Mouse (Mus musculus) embryonic facial prominence, embryonic 12.5 days (tissue): Measurements from ENCODE around the gene Stat3. TPM values are rescaled to one million over a fixed set of nuclear protein-coding genes. Genes with fewer than 3 reads are reported as not detected.

ENCODE experiments used
- ATAC-seq: fragments of 200-750 bp; cut with Nextera tagmentation; 2 replicates; pipeline ENCODE4 v1.8.0; 2017; ENCODE audit not compliant: insufficient number of reproducible peaks, insufficient read depth, low FRiP score, low TSS enrichment
- H3K27ac ChIP-seq: fragments of 300-500 bp; sonication (generic); 2 replicates; pipeline ENCODE4 v1.5.1; 2016; ENCODE audit warnings: mild to moderate bottlenecking
- H3K27me3 ChIP-seq: fragments of 300-500 bp; sonication (generic); 2 replicates; pipeline ENCODE4 v1.6.1; 2016; ENCODE audit warnings: mild to moderate bottlenecking, moderate library complexity
- H3K36me3 ChIP-seq: fragments of 300-500 bp; sonication (generic); 2 replicates; pipeline ENCODE4 v1.6.1; 2016; ENCODE audit warnings: mild to moderate bottlenecking
- H3K4me1 ChIP-seq: fragments of 300-500 bp; sonication (generic); 2 replicates; pipeline ENCODE4 v1.6.1; 2016
- H3K4me2 ChIP-seq: fragments of 300-500 bp; sonication (generic); replicated peaks from 2 replicates; pipeline ENCODE4 v1.6.1; 2016; ENCODE audit warnings: mild to moderate bottlenecking, moderate library complexity
- H3K4me3 ChIP-seq: fragments of 300-500 bp; sonication (generic); 2 replicates; pipeline ENCODE4 v1.5.1; 2016; ENCODE audit warnings: mild to moderate bottlenecking
- H3K9ac ChIP-seq: fragments of 300-500 bp; sonication (generic); 2 replicates; pipeline ENCODE4 v1.6.1; 2016; ENCODE audit warnings: mild to moderate bottlenecking, moderate library complexity
- H3K9me3 ChIP-seq: fragments of 300-500 bp; sonication (generic); 2 replicates; pipeline ENCODE4 v1.6.1; 2016; ENCODE audit warnings: mild to moderate bottlenecking, moderate library complexity
- WGBS: fragments of 180-500 bp; shearing (Covaris S2); methylation state at CpG from one replicate; pipeline ENCODE4 v1.1.7; 2016; 5-methylcytosine and 5-hydroxymethylcytosine counted together
- polyA plus RNA-seq: library from polyadenylated mRNA; unstranded; fragments of >200 nt; fragmentation: Nextera tagmentation; extraction: Ambion mirVana; gene quantifications from 2 replicates; pipeline ENCODE4 v1.2.1, GENCODE M21; 2016

Gene Stat3
- 38.4 and 39.4 TPM in 2 replicates for polyA plus RNA-seq

- Histone ChIP-seq H3K27ac (peak within 1 kb of the TSS; percentile 69), H3K4me2 (peak within 1 kb of the TSS; percentile 72), H3K4me3 (peak within 1 kb of the TSS; percentile 65), H3K36me3 (no peaks in the 10 kb centered on the region), H3K9me3 (no peaks in the 10 kb centered on the region), H3K27me3 (no peaks in the 10 kb centered on the region), H3K9ac (peak within 1 kb of the TSS; percentile 72), H3K4me1 (0 out of 2 replicates have a peak, but pooled peaks cover 4% of the 10 kb centered on the region)
- peak; percentile 98 for ATAC-seq
- WGBS: under 1% methylated on average over 29 of the region's 29 CpGs
These were observed at the start of gene Stat3 for GRCm38 (mm10) chr11:100939512-100940151. Stat3 (minus strand) TSS chr11:100939540.

GRCm38 (mm10) chr11:100988674-100989073 is 49.3 kb upstream of the Stat3 start:
- WGBS: 74% methylated on average over 3 of the region's 3 CpGs
- no peaks in the 10 kb centered on the region for H3K27me3 ChIP-seq
- no peak overlapping the region for H3K9ac ChIP-seq
- no peaks in the 10 kb centered on the region for H3K9me3 ChIP-seq
- no peaks in the 10 kb centered on the region for H3K36me3 ChIP-seq
- no peak overlapping the region for H3K27ac ChIP-seq
- no peak for ATAC-seq
- H3K4me3 ChIP-seq: no peak overlapping the region
- no peaks in the 10 kb centered on the region for H3K4me1 ChIP-seq
- H3K4me2 ChIP-seq: no peak overlapping the region

DNA sequence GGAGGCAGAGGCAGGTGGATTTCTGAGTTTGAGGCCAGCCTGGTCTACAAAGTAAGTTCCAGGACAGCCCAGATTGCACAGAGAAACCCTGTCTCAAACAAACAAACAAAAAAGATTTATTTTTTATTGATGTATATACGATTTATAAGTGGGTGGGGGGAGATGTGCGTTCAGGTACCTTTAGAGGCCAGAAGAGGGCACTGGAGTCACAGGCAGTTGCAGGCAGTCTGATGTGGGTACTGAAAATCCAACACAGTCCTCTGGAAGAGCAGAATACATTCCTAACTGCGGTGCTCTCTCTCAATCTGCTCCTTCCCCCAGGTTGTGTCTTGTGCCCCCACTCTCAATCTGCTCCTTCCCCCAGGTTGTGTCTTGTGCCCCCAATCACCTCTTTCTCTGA is 46.3 kb upstream of the Stat3 start:
- Histone ChIP-seq H3K27me3 (peaks cover 7% of the 10 kb centered on the region; the same call in 1 of the 2 replicates), H3K4me1 (no peaks in the 10 kb centered on the region), H3K36me3 (no peaks in the 10 kb centered on the region), H3K4me3 (no peak overlapping the region), H3K27ac (no peak overlapping the region), H3K9ac (no peak overlapping the region), H3K9me3 (no peaks in the 10 kb centered on the region), H3K4me2 (no peak overlapping the region)
- no peak for ATAC-seq
- 56% methylated on average over 3 of the region's 3 CpGs for WGBS

GRCm38 (mm10) chr11:100983778-100984131 is 44.4 kb upstream of the Stat3 start:
- no peaks in the 10 kb centered on the region for H3K4me1 ChIP-seq
- H3K9ac ChIP-seq: no peak overlapping the region
- H3K4me3 ChIP-seq: no peak overlapping the region
- no peaks in the 10 kb centered on the region for H3K36me3 ChIP-seq
- H3K4me2 ChIP-seq: no peak overlapping the region
- no peak overlapping the region for H3K27ac ChIP-seq
- ATAC-seq: no peak
- H3K27me3 ChIP-seq: peaks cover 11% of the 10 kb centered on the region
- WGBS: 77% methylated on average over 7 of the region's 7 CpGs
- H3K9me3 ChIP-seq: no peaks in the 10 kb centered on the region

GRCm38 (mm10) chr11:100983125-100983777 is 43.9 kb upstream of the Stat3 start:
- Histone ChIP-seq H3K9me3 (no peaks in the 10 kb centered on the region), H3K9ac (0 out of 2 replicates have a peak overlapping the region, but pooled peaks have one; percentile 28), H3K4me3 (peak overlapping the region; percentile 28), H3K4me2 (peak overlapping the region; percentile 50), H3K36me3 (no peaks in the 10 kb centered on the region), H3K4me1 (no peaks in the 10 kb centered on the region), H3K27ac (no peak overlapping the region), H3K27me3 (peaks cover 11% of the 10 kb centered on the region)
- 4% methylated on average over 20 of the region's 20 CpGs for WGBS
- peak; percentile 56; the same call in 1 of the 2 replicates for ATAC-seq

GRCm38 (mm10) chr11:100982087-100982486 is 42.7 kb upstream of the Stat3 start:
- WGBS: 10% methylated on average over 8 of the region's 8 CpGs
- H3K27me3 ChIP-seq: peaks cover 11% of the 10 kb centered on the region
- H3K9me3 ChIP-seq: no peaks in the 10 kb centered on the region
- no peak overlapping the region for H3K4me3 ChIP-seq
- H3K4me2 ChIP-seq: no peak overlapping the region
- ATAC-seq: no peak
- H3K4me1 ChIP-seq: no peaks in the 10 kb centered on the region
- H3K9ac ChIP-seq: no peak overlapping the region
- H3K27ac ChIP-seq: no peak overlapping the region
- no peaks in the 10 kb centered on the region for H3K36me3 ChIP-seq

- 55% methylated on average over 3 of the region's 3 CpGs for WGBS
- Histone ChIP-seq H3K4me3 (no peak overlapping the region), H3K9me3 (no peaks in the 10 kb centered on the region), H3K4me2 (no peak overlapping the region), H3K27me3 (peaks cover 11% of the 10 kb centered on the region), H3K9ac (no peak overlapping the region), H3K4me1 (no peaks in the 10 kb centered on the region), H3K36me3 (no peaks in the 10 kb centered on the region), H3K27ac (no peak overlapping the region)
- no peak for ATAC-seq
These were observed 41.9 kb upstream of the Stat3 start for GRCm38 (mm10) chr11:100981236-100981635.

DNA sequence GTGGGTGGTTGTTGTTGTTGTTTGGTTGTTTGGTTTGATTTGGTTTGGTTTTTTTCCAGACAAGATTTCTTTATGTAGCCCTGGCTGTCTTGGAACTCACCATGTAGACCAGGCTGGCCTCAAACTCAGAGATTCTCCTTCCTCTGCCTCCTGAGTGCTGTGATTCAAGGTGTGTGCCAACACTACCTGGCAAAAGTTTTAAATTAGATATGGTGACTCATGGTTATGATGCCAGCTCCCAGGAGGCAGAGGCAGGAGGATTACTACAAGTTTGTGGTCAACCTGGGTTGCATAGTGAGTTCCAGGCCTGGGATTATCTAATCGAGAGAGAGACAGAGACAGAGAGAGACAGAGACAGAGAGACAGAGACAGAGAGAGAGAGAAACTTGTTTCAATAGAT is 41.1 kb upstream of the Stat3 start:
- 81% methylated on average over 1 of the region's 1 CpGs for WGBS
- no peaks in the 10 kb centered on the region for H3K36me3 ChIP-seq
- no peak for ATAC-seq
- H3K27ac ChIP-seq: no peak overlapping the region
- H3K4me2 ChIP-seq: no peak overlapping the region
- H3K27me3 ChIP-seq: peaks cover 11% of the 10 kb centered on the region
- H3K4me1 ChIP-seq: no peaks in the 10 kb centered on the region
- H3K9ac ChIP-seq: no peak overlapping the region
- no peaks in the 10 kb centered on the region for H3K9me3 ChIP-seq
- H3K4me3 ChIP-seq: no peak overlapping the region

GRCm38 (mm10) chr11:100979887-100980286 is 40.5 kb upstream of the Stat3 start:
- Histone ChIP-seq H3K9ac (no peak overlapping the region), H3K4me3 (no peak overlapping the region), H3K36me3 (no peaks in the 10 kb centered on the region), H3K9me3 (no peaks in the 10 kb centered on the region), H3K27me3 (peaks cover 15% of the 10 kb centered on the region), H3K4me2 (no peak overlapping the region), H3K4me1 (no peaks in the 10 kb centered on the region), H3K27ac (no peak overlapping the region)
- WGBS: 67% methylated on average over 8 of the region's 8 CpGs
- no peak for ATAC-seq

DNA sequence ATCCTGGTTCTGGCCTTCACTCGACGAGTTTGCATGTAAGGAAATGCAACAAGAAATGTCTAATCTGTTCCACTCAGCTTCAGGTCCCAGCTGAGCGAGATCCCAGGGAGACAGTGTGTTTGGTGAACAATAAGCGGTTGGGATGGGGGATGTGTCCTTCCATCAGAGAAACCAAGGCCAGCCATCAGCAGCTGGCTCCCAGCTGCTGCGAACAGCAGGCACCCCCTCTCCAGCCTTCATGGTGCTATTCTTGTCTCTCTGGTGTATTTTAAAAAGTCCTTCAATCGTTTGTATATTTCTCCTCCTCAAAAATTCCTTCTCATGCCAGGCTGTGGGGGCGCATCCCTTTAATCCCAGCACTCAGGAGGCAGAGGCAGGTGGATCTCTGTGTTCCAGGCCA is 35.9 kb upstream of the Stat3 start:
- no peak overlapping the region for H3K27ac ChIP-seq
- no peaks in the 10 kb centered on the region for H3K36me3 ChIP-seq
- no peaks in the 10 kb centered on the region for H3K9me3 ChIP-seq
- peaks cover 9% of the 10 kb centered on the region; the same call in 1 of the 2 replicates for H3K4me1 ChIP-seq
- no peak for ATAC-seq
- no peak overlapping the region for H3K4me2 ChIP-seq
- WGBS: 63% methylated on average over 7 of the region's 7 CpGs
- H3K9ac ChIP-seq: no peak overlapping the region
- H3K4me3 ChIP-seq: no peak overlapping the region
- peaks cover 49% of the 10 kb centered on the region for H3K27me3 ChIP-seq

DNA sequence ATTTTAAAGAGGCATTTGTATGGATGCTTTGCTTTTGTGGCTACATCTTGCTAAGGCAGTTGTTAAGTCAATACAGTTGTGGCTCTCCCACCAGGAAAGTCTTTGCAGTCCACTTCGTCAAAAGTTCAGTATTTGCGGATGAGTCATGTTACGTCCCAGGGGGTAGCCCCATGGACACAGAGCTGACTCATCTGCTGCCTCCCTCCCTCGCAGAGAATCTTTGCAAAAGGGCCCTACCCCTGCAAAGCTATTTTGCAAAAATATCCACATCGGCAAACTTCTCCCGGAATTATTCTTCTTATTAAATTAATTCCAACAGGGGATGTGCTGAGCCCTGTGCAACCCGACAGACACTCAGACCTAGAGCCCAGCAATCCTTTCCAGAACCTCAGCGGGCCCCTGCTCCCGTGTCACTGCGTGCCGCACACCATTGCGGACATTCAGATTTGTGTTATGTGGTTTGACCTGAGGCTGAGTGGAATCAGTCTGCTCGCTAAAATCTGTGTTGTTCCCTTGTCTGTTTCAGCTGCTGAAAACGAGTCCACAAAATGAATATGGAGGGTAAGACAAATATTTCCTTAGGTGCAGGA is 35.1 kb upstream of the Stat3 start:
- Histone ChIP-seq H3K9ac (no peak overlapping the region), H3K27ac (no peak overlapping the region), H3K9me3 (no peaks in the 10 kb centered on the region), H3K4me3 (no peak overlapping the region), H3K27me3 (peaks cover 53% of the 10 kb centered on the region), H3K36me3 (no peaks in the 10 kb centered on the region), H3K4me1 (peaks cover 16% of the 10 kb centered on the region; the same call in 1 of the 2 replicates), H3K4me2 (no peak overlapping the region)
- WGBS: 68% methylated on average over 14 of the region's 14 CpGs
- no peak for ATAC-seq

GRCm38 (mm10) chr11:100973245-100973644 is 33.9 kb upstream of the Stat3 start:
- no peak overlapping the region for H3K27ac ChIP-seq
- H3K9ac ChIP-seq: no peak overlapping the region
- H3K36me3 ChIP-seq: no peaks in the 10 kb centered on the region
- no peaks in the 10 kb centered on the region for H3K9me3 ChIP-seq
- no peak for ATAC-seq
- H3K4me2 ChIP-seq: no peak overlapping the region
- 84% methylated on average over 7 of the region's 7 CpGs for WGBS
- H3K4me3 ChIP-seq: no peak overlapping the region
- peaks cover 66% of the 10 kb centered on the region for H3K27me3 ChIP-seq
- H3K4me1 ChIP-seq: peaks cover 22% of the 10 kb centered on the region
